Mouse (Mus musculus) ES-Bruce4 (cell line): ENCODE data around the gene Grk3. TPM values are rescaled to one million over a fixed set of nuclear protein-coding genes. Genes with fewer than 3 reads are reported as not detected.

Experiments used
- H3K27ac ChIP-seq: 2 replicates; pipeline ENCODE4 v1.5.1; 2012; ENCODE audit warnings: low read length, inconsistent platforms; ENCODE audit not compliant: insufficient read depth
- H3K27me3 ChIP-seq: 2 replicates; pipeline ENCODE4 v1.6.1; 2012; ENCODE audit warnings: mild to moderate bottlenecking, low read length, inconsistent platforms; ENCODE audit not compliant: control insufficient read depth, poor library complexity, insufficient read depth, severe bottlenecking
- H3K36me3 ChIP-seq: 2 replicates; pipeline ENCODE4 v1.6.1; 2012; ENCODE audit warnings: inconsistent platforms, mild to moderate bottlenecking, low read length, moderate library complexity; ENCODE audit not compliant: control insufficient read depth, poor library complexity, insufficient read depth, severe bottlenecking
- H3K4me1 ChIP-seq: one replicate; pipeline ENCODE4 v1.8.1; 2011; ENCODE audit warnings: low read length; ENCODE audit not compliant: control insufficient read depth, insufficient read depth
- H3K4me3 ChIP-seq: 2 replicates; pipeline ENCODE4 v1.5.1; 2011; ENCODE audit warnings: low read depth, mild to moderate bottlenecking, low read length
- H3K9ac ChIP-seq: 2 replicates; pipeline ENCODE4 v1.6.1; 2012; ENCODE audit warnings: low read depth, mild to moderate bottlenecking, inconsistent platforms; ENCODE audit not compliant: poor library complexity, severe bottlenecking
- H3K9me3 ChIP-seq: replicated peaks from 2 replicates; pipeline ENCODE4 v1.6.1; 2012; ENCODE audit warnings: mild to moderate bottlenecking, low read length, inconsistent platforms; ENCODE audit not compliant: control insufficient read depth, poor library complexity, insufficient read depth, severe bottlenecking
- CTCF ChIP-seq: IDR thresholded peaks from one replicate; pipeline ENCODE4 v1.8.1; 2011; ENCODE audit warnings: low read depth, low read length
- EP300 ChIP-seq: IDR thresholded peaks from 2 replicates; pipeline ENCODE4 v1.6.1; 2011; ENCODE audit warnings: low read depth, low read length; ENCODE audit not compliant: insufficient read depth
- POLR2A ChIP-seq: IDR thresholded peaks from one replicate; pipeline ENCODE4 v1.8.1; 2011; ENCODE audit warnings: low read length; ENCODE audit not compliant: insufficient read depth
- polyA plus RNA-seq: library from polyadenylated mRNA; stranded (reverse); fragments of >200 nt; gene quantifications from 2 replicates; pipeline ENCODE4 v1.2.4, GENCODE M21; 2011; ENCODE audit warnings: low read depth; ENCODE audit not compliant: missing spikeins, insufficient read depth, insufficient read length

Grk3 gene
- polyA plus RNA-seq, 1 experiment: 5.3 TPM

DNA sequence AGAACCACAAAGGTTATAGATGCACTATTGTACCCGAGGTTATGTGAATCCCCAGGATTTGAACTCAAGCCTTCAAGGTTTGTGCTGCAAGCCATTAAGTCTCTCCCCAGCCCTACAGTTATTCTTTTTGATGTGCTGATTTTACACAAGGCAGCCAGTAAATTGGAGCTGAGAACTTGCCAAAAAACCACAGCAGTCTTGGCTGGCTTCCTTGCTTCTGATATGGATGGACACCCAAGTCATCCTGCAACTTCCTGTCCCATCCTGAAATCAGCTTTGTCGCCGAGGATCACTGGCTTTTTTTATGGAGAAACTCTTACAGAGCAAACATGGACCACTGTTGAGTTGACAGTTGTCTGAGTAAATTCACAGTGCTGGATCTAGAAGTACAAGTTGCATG lies 14.5 kb upstream of the Grk3 start:
- no peak overlapping the region for H3K27ac ChIP-seq
- no peak overlapping the region for H3K9ac ChIP-seq
- H3K36me3 ChIP-seq: no peaks in the 10 kb centered on the region
- no peak overlapping the region for H3K4me3 ChIP-seq
- no peaks in the 10 kb centered on the region for H3K4me1 ChIP-seq
- no peak for TF ChIP-seq POLR2A
- no peak for TF ChIP-seq EP300
- no peak for TF ChIP-seq CTCF
- H3K9me3 ChIP-seq: no peaks in the 10 kb centered on the region
- no peaks in the 10 kb centered on the region for H3K27me3 ChIP-seq

DNA sequence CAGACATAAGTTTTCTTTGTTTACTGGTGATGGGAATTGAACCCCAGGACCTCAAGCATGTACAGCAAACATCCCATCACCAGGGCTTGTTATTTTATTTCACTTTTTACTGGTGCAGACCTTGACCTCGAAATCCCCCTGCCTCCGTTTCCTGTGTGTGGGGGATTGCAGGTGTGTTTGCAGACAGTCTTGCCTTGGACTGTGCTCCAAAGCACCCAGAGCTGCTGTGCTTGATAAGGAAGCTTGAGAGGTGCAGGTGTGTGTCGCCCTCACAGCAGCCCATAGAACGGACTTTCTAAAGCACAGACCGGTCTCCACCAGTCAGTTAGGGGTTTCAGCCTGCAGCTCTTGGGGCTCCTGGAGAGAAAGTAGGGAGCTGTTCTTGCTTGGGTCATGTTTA lies 11.1 kb upstream of the Grk3 start:
- no peak overlapping the region for H3K27ac ChIP-seq
- TF ChIP-seq CTCF: no peak
- peaks cover 3% of the 10 kb centered on the region for H3K4me1 ChIP-seq
- no peak overlapping the region for H3K9ac ChIP-seq
- no peak overlapping the region for H3K4me3 ChIP-seq
- H3K9me3 ChIP-seq: no peaks in the 10 kb centered on the region
- H3K36me3 ChIP-seq: no peaks in the 10 kb centered on the region
- H3K27me3 ChIP-seq: no peaks in the 10 kb centered on the region

GRCm38 (mm10) chr5:113024154-113024764 lies 8.7 kb upstream of the Grk3 start:
- Histone ChIP-seq H3K4me1 (peaks cover 3% of the 10 kb centered on the region), H3K9ac (no peak overlapping the region), H3K27ac (no peak overlapping the region), H3K36me3 (no peaks in the 10 kb centered on the region), H3K4me3 (no peak overlapping the region), H3K27me3 (no peaks in the 10 kb centered on the region), H3K9me3 (no peaks in the 10 kb centered on the region)
- TF ChIP-seq CTCF (no peak), EP300 (no peak), POLR2A (no peak)

GRCm38 (mm10) chr5:113018190-113018589 lies 2.6 kb upstream of the Grk3 start:
- no peak overlapping the region for H3K9ac ChIP-seq
- H3K4me3 ChIP-seq: no peak overlapping the region
- H3K27me3 ChIP-seq: no peaks in the 10 kb centered on the region
- H3K27ac ChIP-seq: no peak overlapping the region
- H3K36me3 ChIP-seq: no peaks in the 10 kb centered on the region
- H3K9me3 ChIP-seq: no peaks in the 10 kb centered on the region
- no peaks in the 10 kb centered on the region for H3K4me1 ChIP-seq
- TF ChIP-seq CTCF (no peak), EP300 (no peak), POLR2A (no peak)

- Histone ChIP-seq H3K27ac (no peak overlapping the region), H3K9me3 (no peaks in the 10 kb centered on the region), H3K4me1 (no peaks in the 10 kb centered on the region), H3K36me3 (no peaks in the 10 kb centered on the region), H3K9ac (no peak overlapping the region), H3K27me3 (no peaks in the 10 kb centered on the region), H3K4me3 (no peak overlapping the region)
- TF ChIP-seq CTCF (no peak), EP300 (no peak), POLR2A (no peak)
Observed at GRCm38 (mm10) chr5:113017004-113017403, 1.4 kb upstream of the Grk3 start.

- Histone ChIP-seq H3K4me1 (no peaks in the 10 kb centered on the region), H3K9me3 (no peaks in the 10 kb centered on the region), H3K9ac (peak overlapping the region; percentile 56), H3K4me3 (peak overlapping the region; percentile 66), H3K27me3 (no peaks in the 10 kb centered on the region), H3K27ac (no peak overlapping the region), H3K36me3 (no peaks in the 10 kb centered on the region)
- TF ChIP-seq EP300 (no peak), POLR2A (no peak), CTCF (no peak)
Observed at GRCm38 (mm10) chr5:113014808-113015235, 769 bp downstream of the Grk3 start.
